Mouse (Mus musculus) granulocyte monocyte progenitor cell, adult 5-6 weeks (primary cell): ENCODE results near the gene 1700020A23Rik. TPM values are rescaled to one million over a fixed set of nuclear protein-coding genes. Genes with fewer than 3 reads are reported as not detected.
A peak's percentile ranks its signal among the peaks of the same experiment; 100 is the strongest.

Source experiments
- ATAC-seq: replicated peaks from 2 replicates; pipeline ENCODE4 v1.8.0; 2016; ENCODE audit warnings: mild to moderate bottlenecking, moderate TSS enrichment, inconsistent platforms; ENCODE audit not compliant: poor library complexity, severe bottlenecking
- total RNA-seq, 2 experiments: library from RNA; stranded (forward) in 1 of 2; stranded (reverse) in 1 of 2; fragments of 200-712, 200-1000 nt in 1 of 2; fragments of >200 nt in 1 of 2; fragmentation: Nextera tagmentation in 1 of 2; gene quantifications; 2 replicates each; pipeline ENCODE4 v1.2.3; 2014 to 2017

1700020A23Rik gene
- total RNA-seq, 2 experiments from 2014 or later: not detected

DNA sequence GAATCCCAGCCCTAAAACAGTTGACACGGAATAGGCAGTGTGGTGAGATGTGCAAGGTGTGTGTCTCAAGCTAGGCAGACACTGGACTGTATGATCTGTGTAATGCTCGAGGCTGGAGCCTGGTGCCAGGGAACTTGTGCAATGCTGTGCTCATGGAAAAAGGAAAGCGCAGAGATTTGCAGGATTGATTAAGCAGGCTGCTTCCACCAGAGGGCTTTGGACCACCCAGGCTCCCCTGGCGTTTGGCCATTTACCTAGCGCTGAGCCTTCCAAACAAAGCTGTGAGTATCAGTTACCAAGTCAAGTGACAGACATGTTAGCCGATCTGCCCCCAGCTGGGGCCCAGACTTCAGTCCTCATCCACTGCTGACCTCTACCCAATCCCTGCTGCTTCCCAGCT is 3.1 kb downstream of the 1700020A23Rik start:
- no peak for ATAC-seq

DNA sequence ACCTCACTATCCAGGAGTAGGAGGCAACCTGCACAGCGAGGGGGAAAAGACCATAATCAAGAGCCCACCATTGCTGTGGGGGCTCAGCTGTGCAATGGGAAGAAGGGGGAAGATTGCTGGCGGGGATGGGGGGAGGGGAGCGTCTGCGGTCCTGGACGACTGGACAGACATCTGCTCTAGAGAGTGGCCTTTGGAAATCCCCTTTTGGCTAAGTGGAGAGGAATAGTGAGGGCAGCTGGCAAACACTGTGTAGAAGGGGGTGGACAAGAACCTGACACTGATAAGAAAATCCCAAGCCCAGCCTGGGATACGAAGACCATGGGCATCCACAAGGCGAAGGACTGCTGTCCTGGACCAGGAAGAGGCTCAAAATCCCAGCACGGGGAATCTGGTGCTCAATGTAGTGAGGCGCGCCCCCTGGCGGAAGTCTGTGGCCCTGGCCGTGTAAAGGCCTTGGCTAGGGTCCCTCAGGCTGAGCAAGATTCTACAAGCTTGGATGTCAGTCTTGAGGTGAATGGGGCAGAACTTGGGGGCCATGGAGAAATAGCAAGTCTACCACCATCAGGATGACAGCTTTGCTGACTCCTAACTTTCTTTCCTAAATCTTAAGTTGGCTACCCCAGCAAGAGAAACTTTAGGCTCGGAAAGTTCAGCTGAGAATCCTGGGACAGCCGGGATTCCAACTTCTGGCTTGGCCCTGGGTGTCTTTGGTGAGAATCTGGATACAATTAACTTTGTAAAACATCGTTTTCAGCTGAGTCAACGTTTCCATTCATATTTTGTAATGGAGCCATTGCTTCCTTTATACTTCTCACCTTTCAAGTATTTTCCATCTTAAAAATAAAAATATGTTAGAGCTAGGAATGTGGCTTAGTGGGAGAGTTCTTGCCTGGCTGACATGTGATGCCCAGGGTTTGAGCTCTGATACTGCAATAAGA is 6.8 kb downstream of the 1700020A23Rik start:
- peak; percentile 92 for ATAC-seq

DNA sequence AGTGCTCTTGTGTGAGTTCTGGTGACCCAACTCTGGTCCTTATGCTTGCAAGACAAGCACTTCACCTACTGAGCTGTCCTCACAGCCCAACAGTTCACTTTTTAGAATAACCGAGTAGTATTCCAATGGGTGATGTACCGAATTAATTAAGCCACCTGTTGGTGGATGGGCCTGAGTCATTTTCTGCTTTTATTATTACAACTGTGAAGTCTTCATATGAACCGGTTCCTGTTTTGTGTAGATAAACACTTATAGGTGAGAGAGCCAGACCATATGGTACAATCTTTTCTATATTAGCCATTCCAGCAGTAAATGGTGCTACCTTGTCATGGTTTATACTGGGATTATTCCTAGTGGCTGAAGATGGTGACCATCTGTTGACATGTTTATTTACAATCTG is 7.7 kb downstream of the 1700020A23Rik start:
- ATAC-seq: no peak

DNA sequence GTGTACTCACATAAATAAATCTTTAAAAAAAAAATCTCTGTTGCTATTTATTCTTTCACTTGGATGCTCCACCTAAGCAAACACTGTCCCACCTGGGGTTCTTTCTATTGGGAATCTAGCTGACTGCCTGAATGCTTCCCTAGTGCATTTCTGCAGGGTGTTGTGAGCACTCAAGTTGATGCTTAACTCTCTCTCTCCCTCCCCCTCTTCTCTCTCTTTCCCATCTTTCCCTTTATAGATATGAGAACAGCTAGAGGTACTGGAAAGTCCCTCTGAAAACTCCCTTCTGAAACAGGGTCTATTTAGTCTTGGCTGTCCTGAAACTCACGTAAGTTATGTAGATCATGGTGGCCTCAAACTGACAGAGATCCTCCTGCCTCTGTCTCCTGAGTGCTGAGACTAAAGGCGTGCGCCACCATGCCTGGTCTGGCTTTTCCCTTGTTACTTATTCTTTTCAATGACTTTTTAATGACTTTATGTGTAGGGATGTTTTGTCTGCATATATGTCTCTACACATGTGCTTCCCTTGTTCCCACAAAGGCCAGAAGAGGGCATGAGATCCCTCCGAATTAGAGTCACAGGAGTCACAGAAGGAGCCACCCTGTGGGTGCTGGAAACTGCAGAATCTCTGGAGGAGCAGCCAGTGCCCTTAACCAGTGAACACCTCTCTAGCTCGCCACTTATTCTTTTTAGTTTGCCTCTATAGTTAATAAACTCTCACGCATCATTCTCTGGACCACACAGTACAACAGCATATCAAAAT is 9.2 kb downstream of the 1700020A23Rik start:
- no peak for ATAC-seq

DNA sequence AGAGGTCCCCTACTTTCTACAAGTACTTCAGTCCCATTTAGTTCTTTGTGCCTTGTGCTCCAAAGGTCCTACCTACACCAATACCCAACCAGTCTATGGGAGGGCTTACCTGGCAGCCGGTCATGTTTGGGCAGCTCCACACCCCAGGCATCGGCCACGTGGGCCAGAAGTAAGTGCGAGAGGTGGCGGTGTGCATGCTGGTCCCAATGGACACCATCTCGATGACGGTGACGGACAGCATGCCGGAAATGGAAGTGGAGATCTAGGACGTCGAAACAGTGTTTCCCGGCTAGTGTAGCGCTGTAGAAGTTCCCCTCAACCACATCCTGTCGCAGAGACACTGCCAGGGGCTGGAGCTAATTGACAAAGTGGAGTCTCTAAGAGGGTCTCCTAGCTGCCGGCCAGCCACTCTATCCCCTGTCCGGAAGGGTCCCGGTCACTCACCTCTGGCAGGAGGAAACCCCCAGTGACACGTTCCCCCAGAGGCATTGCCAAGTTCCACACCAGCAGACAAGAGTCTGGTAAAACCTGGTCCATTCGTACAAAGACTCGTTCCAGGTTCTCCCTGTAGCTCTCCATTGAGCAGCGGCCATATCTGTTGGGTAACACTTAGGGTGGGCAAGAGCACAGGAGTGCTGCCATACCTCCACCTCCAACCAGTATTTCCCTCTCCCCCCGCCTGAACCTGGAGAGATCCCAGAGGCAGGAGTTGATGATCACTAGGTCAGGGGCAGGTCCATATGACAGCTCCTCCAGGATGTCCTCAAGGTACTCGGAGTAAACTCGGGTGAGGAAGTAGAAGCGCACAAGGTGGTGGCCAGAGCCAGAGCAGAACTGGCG is 16.9 kb downstream of the 1700020A23Rik start:
- ATAC-seq: no peak

DNA sequence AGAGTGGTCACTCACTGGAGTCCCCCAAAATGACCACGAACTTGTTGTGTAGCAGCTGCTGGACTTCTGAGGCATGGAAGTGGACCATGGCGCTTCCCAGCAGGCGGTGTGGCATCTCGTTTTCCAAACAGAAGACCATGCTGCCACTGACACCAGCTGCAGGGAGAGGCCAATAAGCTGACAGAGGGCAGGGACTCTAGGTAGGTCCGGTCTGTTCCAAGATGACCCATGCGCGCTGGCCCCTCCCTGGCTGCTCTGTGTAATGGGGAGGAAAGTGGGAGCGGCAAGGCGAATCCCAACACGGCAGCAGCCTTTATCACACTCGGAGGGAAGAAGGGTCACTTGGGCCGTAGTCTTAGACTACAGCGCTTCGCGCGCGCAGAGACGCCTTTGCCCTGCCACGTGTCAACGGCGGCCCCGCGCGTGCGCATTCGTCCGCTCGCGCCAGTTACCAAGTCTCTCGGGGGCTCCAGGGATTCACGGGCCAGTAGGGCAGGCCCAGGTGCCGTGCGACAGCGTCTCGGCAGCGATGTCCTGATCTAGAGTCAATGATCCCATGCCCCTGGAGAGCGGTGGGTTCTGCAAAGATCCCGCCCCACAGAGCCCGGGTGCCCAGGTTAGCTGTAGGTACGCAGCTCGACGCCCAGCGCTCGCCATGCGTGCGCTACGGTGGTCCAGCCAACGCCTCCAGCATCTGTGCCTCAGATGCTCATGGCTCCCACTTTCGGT is 18.5 kb downstream of the 1700020A23Rik start:
- ATAC-seq: peak; percentile 45

DNA sequence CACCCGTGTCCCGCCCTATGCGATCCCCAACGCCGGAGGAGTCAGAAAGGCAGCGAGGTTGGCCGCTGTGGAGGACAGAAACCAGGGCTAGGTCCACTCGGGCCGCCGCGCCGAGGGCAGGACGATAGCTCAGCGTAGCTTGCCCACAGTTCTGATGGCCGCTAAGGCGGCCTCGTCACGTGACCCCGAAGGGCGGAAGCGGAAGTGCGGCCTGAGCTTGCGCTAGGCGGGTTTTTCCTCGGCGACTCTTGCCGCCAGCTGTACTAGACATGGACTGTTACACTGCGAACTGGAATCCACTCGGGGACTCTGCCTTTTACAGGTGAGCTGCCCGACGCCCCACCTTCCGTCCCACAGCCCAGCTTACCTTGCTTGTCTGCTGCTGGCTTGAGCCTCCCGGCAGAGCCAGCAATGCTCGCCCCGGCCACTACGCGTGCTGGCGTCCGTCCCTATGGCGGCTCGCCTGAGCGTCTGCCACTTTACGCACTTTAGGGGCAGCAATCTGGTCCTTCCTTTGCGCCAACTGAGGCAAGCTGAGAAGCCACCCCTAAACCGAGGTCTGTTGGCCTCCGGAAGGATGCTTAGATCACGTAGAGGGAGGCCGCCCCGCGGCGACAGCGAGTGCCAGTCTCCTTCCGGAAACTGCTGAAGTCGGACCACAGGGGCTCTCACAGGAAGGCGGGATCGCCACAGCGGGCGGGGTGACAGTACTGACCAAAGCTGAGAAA is 19.2 kb downstream of the 1700020A23Rik start, which contains the start of the genes Vps16 and Pced1a:
Gene Vps16 (plus strand): TSS at position 214 of the 728 bp plus-strand sequence.
Gene Pced1a (minus strand): TSS at position 576 of the 728 bp plus-strand sequence.
- peak; percentile 80 for ATAC-seq

DNA sequence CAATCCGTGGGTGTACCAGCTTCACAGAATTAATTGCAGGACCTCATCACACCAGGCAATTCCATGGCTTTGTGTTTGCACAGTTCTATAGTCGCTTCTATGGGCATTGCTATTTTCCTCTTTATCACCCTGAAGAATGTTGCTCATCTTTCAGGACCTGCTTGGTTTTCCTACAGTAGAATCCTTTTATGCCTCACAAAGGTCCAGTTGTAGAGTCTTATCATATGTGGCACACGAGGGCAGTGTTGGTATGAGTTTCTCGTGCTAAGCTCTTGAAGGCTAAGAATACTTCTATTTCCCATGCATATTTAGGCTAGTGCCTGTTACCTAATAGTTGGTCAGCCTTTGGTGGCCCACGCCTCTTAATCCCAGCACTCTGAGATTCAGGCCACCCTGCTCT is 20.1 kb downstream of the 1700020A23Rik start:
- no peak for ATAC-seq

DNA sequence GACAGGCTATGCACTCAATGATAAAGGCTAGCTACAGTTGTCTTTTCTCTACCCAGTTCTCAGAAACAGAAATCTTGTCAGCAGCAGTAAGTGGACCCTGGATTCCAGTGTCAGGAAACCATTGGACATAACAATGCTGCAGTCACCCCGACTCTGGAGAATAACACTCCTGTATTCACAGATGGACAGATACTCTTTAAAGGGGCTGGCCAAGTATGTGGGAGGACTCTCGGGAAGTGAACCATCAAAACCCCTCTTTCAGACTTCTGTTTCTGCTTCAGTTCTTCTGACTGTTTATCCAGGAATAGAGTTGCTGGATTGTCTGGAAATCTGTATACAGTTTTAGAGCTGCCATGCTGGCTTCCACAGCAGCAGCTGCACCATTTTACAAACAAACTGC is 24.8 kb downstream of the 1700020A23Rik start:
- ATAC-seq: no peak

DNA sequence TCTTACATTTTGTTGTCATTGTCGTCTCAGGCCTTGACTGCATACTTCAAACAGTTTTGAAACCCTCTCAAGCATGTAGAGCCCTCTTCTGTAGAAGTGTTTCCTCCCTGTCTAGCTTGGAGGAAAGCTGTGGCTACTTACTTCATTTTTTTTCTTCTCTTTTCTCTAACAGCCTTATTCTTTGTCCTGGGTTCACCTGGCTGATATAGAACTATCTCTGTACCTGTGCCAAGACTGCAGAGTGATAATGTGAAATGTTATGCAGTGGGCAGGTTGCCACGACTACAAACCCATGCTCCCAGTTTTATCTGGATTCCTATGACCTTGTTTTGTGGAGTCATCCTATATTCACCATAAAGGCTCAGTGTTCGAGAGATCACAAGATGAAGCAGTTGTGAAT is 25.4 kb downstream of the 1700020A23Rik start:
- ATAC-seq: no peak

DNA sequence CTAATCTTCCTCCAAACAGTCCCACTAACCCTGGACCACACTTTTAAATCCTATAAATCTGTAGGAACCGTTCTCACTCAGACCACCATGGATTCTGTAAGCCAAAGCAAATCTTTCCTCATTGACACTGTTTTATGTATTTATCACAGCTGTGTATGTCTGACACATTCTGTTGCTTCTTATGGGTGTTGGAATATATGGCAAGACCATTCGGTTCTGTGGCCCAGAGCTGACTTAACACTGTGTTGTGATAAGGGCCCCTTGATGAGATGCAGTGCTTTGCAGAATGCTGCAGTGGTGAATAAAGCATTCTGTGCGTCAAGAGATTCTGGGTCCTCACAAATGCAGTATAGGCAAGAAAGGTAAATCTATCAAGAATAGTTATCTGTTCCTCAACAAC is 27.1 kb downstream of the 1700020A23Rik start:
- no peak for ATAC-seq

DNA sequence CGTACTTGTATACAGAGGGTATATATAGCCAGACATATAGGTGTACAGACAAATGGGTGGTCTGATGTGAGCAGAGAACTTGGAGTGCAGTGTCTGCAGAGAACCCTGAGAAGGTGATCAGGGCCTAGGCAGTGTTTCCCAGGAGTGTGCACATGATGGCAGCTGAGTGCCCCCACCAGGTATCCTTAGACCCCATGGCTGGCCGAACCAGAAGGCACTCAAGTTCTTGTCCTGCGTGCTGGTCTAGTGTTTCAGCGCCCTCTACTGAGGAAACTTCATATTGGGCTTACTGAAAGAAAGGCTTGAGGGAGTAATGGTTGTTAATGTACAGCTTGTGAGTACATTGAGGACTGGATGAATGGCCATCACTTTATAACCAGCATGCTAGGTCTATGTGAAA is 28.1 kb downstream of the 1700020A23Rik start:
- ATAC-seq: peak; percentile 56; the same call in 1 of the 2 replicates

DNA sequence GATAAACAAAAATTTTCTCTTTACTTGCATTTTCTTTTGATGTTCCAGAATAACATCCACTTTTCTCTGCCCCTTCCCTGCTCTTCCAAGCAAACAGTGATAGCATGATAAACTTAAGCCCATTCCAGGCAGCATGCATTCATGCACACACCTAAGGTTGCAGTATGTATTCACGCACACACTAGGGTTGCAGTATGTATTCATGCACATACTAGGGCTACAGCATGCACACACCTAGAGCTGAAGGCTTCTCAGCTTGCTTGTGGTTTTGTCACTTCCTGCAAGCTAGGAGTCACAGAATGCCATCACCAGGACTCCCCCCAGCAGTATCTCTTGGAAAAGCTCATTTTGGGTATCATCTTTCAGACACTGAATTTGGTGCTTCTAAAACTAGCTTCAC is 31.7 kb downstream of the 1700020A23Rik start:
- ATAC-seq: no peak

DNA sequence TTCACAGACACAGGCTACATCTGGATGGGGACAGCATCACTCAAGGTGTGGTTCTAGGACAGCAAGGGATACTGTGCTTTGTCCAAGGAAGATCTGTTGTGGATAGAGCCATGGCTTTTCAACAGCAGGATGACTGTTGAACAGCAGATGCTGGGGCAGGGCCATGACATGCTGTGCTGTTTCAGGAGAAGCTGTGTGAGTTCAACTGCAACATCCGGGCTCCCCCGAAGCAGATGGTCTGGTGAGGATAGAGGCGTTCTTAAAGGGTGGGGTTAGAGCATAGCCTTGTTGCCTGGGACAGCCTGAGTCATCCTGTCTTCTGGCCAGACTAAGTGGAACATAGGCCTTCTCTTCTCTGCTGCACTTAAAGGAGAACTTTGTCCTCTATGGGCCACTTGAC is 33.8 kb downstream of the 1700020A23Rik start:
- ATAC-seq: no peak

DNA sequence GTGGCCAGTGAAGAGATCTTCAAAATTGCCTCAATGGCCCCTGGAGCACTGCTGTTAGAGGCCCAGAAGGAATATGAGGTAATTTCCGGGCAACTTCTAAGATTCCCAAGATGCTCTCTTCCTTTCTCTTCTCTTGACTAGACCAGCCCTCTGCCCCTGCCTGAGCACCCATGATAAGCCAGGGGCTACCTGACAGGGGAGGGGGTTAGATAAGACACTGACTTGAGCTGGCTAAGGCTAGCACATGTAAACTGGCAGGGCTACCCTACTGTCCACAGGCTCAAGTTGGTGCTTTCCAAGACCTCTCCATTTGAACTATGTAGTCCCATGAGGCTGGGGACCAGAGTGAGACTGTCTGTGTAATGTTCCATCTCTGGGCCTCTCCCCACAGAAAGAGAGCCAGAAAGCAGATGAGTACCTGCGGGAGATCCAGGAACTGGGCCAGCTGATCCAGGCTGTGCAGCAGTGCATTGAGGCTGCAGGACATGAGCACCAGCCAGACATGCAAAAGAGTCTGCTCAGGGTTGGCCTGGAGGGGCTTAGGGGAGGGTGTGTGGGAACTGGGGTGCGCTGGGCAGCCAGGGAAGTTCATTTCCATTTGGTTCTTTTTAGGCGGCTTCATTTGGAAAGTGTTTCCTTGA is 34.9 kb downstream of the 1700020A23Rik start:
- no peak for ATAC-seq

DNA sequence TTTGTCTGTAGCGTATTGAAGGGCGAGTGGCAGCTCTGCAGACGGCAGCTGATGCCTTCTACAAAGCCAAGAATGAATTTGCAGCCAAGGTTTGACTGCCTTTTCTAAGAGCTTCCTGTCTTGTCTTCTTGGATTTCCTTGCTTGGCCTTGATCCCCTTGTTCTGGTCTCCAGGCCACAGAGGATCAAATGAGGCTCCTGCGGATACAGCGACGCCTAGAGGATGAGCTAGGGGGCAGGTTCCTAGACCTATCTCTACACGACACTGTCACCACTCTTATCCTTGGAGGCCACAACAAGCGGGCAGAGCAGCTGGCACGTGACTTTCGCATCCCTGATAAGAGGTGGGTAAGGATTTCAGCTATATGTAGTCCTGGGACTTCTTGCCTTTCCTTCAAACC is 37.1 kb downstream of the 1700020A23Rik start:
- ATAC-seq: no peak

DNA sequence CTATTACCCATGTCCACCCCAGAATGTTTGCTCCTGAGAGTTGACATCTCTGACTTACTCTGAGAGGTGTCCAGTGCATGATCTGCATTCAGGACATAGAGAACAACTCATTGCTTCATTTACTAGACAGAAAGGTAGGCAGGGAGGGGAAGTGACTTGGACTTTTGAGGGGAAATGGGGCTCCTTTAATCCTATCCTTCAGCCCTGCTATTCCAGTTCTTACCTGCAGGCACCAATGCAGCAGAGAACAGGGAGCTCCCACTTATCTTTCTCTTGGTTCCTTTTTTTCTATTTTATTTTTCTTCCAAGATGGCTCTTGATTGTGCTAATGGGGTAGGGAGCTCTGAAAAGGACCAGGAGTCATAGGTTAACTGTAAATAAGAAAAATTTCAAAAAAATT is 43.4 kb downstream of the 1700020A23Rik start:
- peak; percentile 52 for ATAC-seq

DNA sequence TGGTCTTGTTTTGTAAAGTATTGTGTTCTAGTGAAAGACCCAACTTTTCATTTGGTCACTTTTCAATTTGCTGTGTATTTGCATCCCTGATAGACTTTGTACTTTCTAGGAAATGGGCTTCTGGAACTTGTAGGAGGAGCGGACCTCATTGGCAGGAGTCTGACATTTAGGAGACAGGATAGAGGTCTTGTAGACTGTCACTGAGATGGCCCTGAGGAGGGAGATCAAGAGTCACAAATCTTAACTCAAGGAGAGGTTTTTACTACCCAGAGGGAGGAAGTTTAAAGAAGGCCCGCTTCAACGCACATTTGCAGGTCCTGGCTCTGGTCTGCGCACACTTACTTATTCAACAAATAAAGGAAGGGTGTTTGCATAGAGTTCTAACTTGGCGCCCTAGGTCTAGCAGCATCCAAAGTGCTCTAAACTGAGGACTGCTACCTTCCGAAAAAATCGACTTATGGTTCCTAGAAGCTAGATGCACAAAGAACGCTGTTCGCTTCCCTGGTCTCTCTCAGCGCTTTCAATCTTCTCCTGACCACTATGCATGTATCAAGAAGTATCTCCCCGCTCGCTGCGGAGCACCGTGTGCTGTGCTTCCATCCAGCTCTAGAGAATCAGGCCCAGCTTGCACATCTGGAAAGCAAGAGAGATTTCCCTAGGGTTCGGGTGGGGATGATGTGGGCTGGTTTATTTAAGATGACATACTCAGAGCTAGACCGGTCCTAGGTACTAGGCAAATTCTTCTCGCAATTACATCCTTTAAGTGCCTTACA is 44.1 kb downstream of the 1700020A23Rik start:
- ATAC-seq: 0 out of 2 replicates have a peak, but pooled peaks have one; percentile 6
